Mouse (Mus musculus) embryonic fibroblast, embryonic 13.5 days (primary cell): ENCODE data around the gene Cdh6.

ENCODE experiments used
- CTCF ChIP-seq: IDR thresholded peaks from 2 replicates; pipeline ENCODE4 v1.5.1; 2011; ENCODE audit warnings: mild to moderate bottlenecking, control low read depth, low read length, moderate library complexity, borderline replicate concordance; ENCODE audit not compliant: insufficient read depth
- POLR2A ChIP-seq: IDR thresholded peaks from 2 replicates; pipeline ENCODE4 v1.6.1; 2011; ENCODE audit warnings: low read depth, mild to moderate bottlenecking, control low read depth, low read length, moderate library complexity

- TF ChIP-seq CTCF (no peak), POLR2A (no peak)
Measured at GRCm38 (mm10) chr15:13212956-13213355, 39.5 kb upstream of the Cdh6 start.
